Mouse (Mus musculus): ENCODE results near the gene Map3k20. TPM values are rescaled to one million over a fixed set of nuclear protein-coding genes. Genes with fewer than 3 reads are reported as not detected.

Gene Map3k20
- polyA plus RNA-seq, 1 experiment: 6.0 TPM

- Histone ChIP-seq H3K4me1 (ENCODE audit: control insufficient read depth, insufficient read depth, insufficient read length, low read length) (no peaks in the 10 kb centered on the region), H3K4me3 (ENCODE audit: low read depth, low read length) (no peak overlapping the region), H3K36me3 (ENCODE audit: control insufficient read depth, insufficient read depth, low read length) (no peaks in the 10 kb centered on the region; the same call in 1 of the 2 replicates), H3K27ac (ENCODE audit: insufficient read depth, low read depth, low read length) (no peak overlapping the region), H3K27me3 (ENCODE audit: control insufficient read depth, insufficient read depth, low read length) (no peaks in the 10 kb centered on the region)
- TF ChIP-seq CTCF (IDR thresholded peaks at IDR 0.05; ENCODE audit: extremely low read depth, insufficient read length, insufficient replicate concordance, low read depth, low read length): no peak
- 92% methylated on average over 10 of the region's 10 CpGs for WGBS
Observed at GRCm38 (mm10) chr2:72356471-72356870, 71.0 kb downstream of the Map3k20 start.

- H3K4me3 ChIP-seq (ENCODE audit: low read depth, low read length): no peak overlapping the region
Observed at GRCm38 (mm10) chr2:72361572-72361971, 76.1 kb downstream of the Map3k20 start.

GRCm38 (mm10) chr2:72363449-72363848 lies 78.0 kb downstream of the Map3k20 start:
- H3K4me3 ChIP-seq (ENCODE audit: low read depth, low read length): no peak overlapping the region
- no peak overlapping the region for H3K27ac ChIP-seq (ENCODE audit: insufficient read depth, low read depth, low read length)
- H3K36me3 ChIP-seq (ENCODE audit: control insufficient read depth, insufficient read depth, low read length): peaks cover 4% of the 10 kb centered on the region; the same call in 1 of the 2 replicates
- 98% methylated on average over 1 of the region's 1 CpGs for WGBS
- TF ChIP-seq CTCF (IDR thresholded peaks at IDR 0.05; ENCODE audit: extremely low read depth, insufficient read length, insufficient replicate concordance, low read depth, low read length): no peak
- TF ChIP-seq POLR2A (IDR thresholded peaks at IDR 0.05; ENCODE audit: low read depth, low read length): no peak
- H3K27me3 ChIP-seq (ENCODE audit: control insufficient read depth, insufficient read depth, low read length): no peaks in the 10 kb centered on the region
- H3K4me1 ChIP-seq (ENCODE audit: control insufficient read depth, insufficient read depth, insufficient read length, low read length): 0 out of 2 replicates have a peak, but pooled peaks cover 2% of the 10 kb centered on the region

More at GRCm38 (mm10) chr2:72361572-72361971, 76.1 kb downstream of the Map3k20 start:
- 91% methylated on average over 3 of the region's 3 CpGs for WGBS
- H3K27ac ChIP-seq (ENCODE audit: insufficient read depth, low read depth, low read length): no peak overlapping the region
- no peak for TF ChIP-seq POLR2A (IDR thresholded peaks at IDR 0.05; ENCODE audit: low read depth, low read length)
- TF ChIP-seq CTCF (IDR thresholded peaks at IDR 0.05; ENCODE audit: extremely low read depth, insufficient read length, insufficient replicate concordance, low read depth, low read length): no peak
- no peaks in the 10 kb centered on the region for H3K27me3 ChIP-seq (ENCODE audit: control insufficient read depth, insufficient read depth, low read length)
- 0 out of 2 replicates have a peak, but pooled peaks cover 2% of the 10 kb centered on the region for H3K4me1 ChIP-seq (ENCODE audit: control insufficient read depth, insufficient read depth, insufficient read length, low read length)
- H3K36me3 ChIP-seq (ENCODE audit: control insufficient read depth, insufficient read depth, low read length): no peaks in the 10 kb centered on the region

GRCm38 (mm10) chr2:72365930-72366329 lies 80.5 kb downstream of the Map3k20 start:
- Histone ChIP-seq H3K27ac (ENCODE audit: insufficient read depth, low read depth, low read length) (peak overlapping the region; percentile 23), H3K36me3 (ENCODE audit: control insufficient read depth, insufficient read depth, low read length) (peaks cover 5% of the 10 kb centered on the region; the same call in 1 of the 2 replicates), H3K27me3 (ENCODE audit: control insufficient read depth, insufficient read depth, low read length) (no peaks in the 10 kb centered on the region), H3K4me1 (ENCODE audit: control insufficient read depth, insufficient read depth, insufficient read length, low read length) (peaks cover 5% of the 10 kb centered on the region; the same call in 1 of the 2 replicates), H3K4me3 (ENCODE audit: low read depth, low read length) (no peak overlapping the region)
- no peak for TF ChIP-seq POLR2A (IDR thresholded peaks at IDR 0.05; ENCODE audit: low read depth, low read length)
- TF ChIP-seq CTCF (IDR thresholded peaks at IDR 0.05; ENCODE audit: extremely low read depth, insufficient read length, insufficient replicate concordance, low read depth, low read length): no peak
- WGBS: 26% methylated on average over 7 of the region's 7 CpGs

DNA sequence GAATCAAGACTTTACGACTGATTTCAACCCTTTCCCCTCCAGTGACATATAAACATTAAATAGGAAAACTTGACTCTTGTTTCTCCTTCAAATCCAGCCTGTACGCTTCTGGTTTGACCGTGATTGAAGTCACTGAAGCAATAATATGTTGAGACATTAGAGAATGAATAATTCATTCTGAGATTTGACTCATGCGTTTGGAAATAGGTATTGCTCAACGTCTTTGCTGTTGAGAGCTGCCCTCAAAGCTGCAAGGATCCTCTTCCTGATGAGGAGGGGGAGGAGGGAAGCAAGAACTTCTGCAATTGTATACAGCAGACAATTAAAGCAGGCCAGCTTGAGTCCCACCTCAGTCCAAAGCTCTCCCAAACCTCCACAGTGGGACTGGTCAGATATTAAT lies 81.1 kb downstream of the Map3k20 start:
- no peak for TF ChIP-seq POLR2A (IDR thresholded peaks at IDR 0.05; ENCODE audit: low read depth, low read length)
- no peak for TF ChIP-seq CTCF (IDR thresholded peaks at IDR 0.05; ENCODE audit: extremely low read depth, insufficient read length, insufficient replicate concordance, low read depth, low read length)
- H3K36me3 ChIP-seq (ENCODE audit: control insufficient read depth, insufficient read depth, low read length): peaks cover 8% of the 10 kb centered on the region; the same call in 1 of the 2 replicates
- no peak overlapping the region for H3K4me3 ChIP-seq (ENCODE audit: low read depth, low read length)
- H3K27ac ChIP-seq (ENCODE audit: insufficient read depth, low read depth, low read length): peak overlapping the region; percentile 2; the same call in 1 of the 2 replicates
- no peaks in the 10 kb centered on the region for H3K27me3 ChIP-seq (ENCODE audit: control insufficient read depth, insufficient read depth, low read length)
- 52% methylated on average over 5 of the region's 5 CpGs for WGBS
- peaks cover 5% of the 10 kb centered on the region; the same call in 1 of the 2 replicates for H3K4me1 ChIP-seq (ENCODE audit: control insufficient read depth, insufficient read depth, insufficient read length, low read length)

DNA sequence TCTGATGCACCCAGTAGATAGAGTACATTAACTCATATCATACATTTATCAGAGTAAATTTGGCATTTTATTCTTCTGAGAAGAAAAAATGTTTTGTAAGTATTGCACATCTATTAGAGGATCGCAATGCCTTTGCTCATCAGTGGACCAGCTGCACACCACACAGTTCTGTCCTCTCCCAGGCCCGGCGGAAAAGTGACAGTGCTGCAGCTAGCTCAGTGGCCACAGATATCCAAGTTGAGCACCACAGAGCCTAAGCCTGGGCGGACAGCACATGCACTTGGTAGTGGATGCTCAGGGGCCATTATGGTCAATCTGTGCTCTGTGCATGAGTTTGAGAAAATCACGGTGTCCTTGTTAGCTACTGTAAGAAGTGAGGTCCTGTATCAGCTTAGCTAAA lies 82.4 kb downstream of the Map3k20 start:
- peaks cover 5% of the 10 kb centered on the region; the same call in 1 of the 2 replicates for H3K4me1 ChIP-seq (ENCODE audit: control insufficient read depth, insufficient read depth, insufficient read length, low read length)
- no peak overlapping the region for H3K4me3 ChIP-seq (ENCODE audit: low read depth, low read length)
- H3K27me3 ChIP-seq (ENCODE audit: control insufficient read depth, insufficient read depth, low read length): no peaks in the 10 kb centered on the region
- peaks cover 15% of the 10 kb centered on the region for H3K36me3 ChIP-seq (ENCODE audit: control insufficient read depth, insufficient read depth, low read length)
- no peak overlapping the region for H3K27ac ChIP-seq (ENCODE audit: insufficient read depth, low read depth, low read length)
- TF ChIP-seq POLR2A (IDR thresholded peaks at IDR 0.05; ENCODE audit: low read depth, low read length) (no peak), CTCF (IDR thresholded peaks at IDR 0.05; ENCODE audit: extremely low read depth, insufficient read length, insufficient replicate concordance, low read depth, low read length) (no peak)
- 94% methylated on average over 5 of the region's 5 CpGs for WGBS

DNA sequence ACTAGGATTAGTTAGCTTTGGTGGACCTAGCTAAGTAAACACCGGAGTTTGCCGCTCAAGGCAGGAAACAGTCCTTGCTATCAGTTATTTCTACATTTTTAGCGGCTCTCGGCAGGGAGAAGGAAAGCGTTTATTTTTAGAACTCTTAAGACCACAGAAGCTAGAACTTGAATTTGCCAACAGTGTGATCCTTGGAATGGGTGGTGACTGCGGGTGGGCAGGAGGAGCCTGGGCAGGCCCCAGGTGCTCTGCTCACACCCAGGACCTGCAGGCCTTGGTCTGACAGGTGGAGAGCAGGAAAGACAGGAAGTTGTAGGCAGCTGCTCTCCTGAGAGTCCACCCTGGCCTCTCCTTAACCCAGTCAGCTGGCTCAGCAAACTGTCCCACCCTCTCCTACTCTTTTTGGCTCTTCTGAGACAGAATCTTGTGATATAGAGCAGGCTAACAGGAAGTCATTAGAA lies 83.7 kb downstream of the Map3k20 start:
- Histone ChIP-seq H3K4me1 (ENCODE audit: control insufficient read depth, insufficient read depth, insufficient read length, low read length) (peaks cover 5% of the 10 kb centered on the region; the same call in 1 of the 2 replicates), H3K27me3 (ENCODE audit: control insufficient read depth, insufficient read depth, low read length) (no peaks in the 10 kb centered on the region), H3K27ac (ENCODE audit: insufficient read depth, low read depth, low read length) (peak overlapping the region; percentile 71; the same call in 1 of the 2 replicates), H3K4me3 (ENCODE audit: low read depth, low read length) (no peak overlapping the region), H3K36me3 (ENCODE audit: control insufficient read depth, insufficient read depth, low read length) (peaks cover 18% of the 10 kb centered on the region)
- TF ChIP-seq POLR2A (IDR thresholded peaks at IDR 0.05; ENCODE audit: low read depth, low read length) (no peak), CTCF (IDR thresholded peaks at IDR 0.05; ENCODE audit: extremely low read depth, insufficient read length, insufficient replicate concordance, low read depth, low read length) (no peak)
- whole genome bisulfite sequencing: 9% methylated on average over 6 of the region's 6 CpGs
